Mouse (Mus musculus) retina, embryonic 14.5 days (tissue): Measurements from ENCODE around the gene Fdx1.

Experiments used
- DNase-seq: peaks from one replicate; pipeline ENCODE4 v3.0.0-alpha.2; 2015; ENCODE audit warnings: low spot score

The Fdx1 gene

GRCm38 (mm10) chr9:51962975-51963701 lies at the start of gene Fdx1:
Fdx1 (minus strand) TSS chr9:51963556.
- DNase-seq, result peak; percentile 78

GRCm38 (mm10) chr9:52012781-52013436 lies 49.6 kb upstream of the Fdx1 start:
- no peak for DNase-seq

DNA sequence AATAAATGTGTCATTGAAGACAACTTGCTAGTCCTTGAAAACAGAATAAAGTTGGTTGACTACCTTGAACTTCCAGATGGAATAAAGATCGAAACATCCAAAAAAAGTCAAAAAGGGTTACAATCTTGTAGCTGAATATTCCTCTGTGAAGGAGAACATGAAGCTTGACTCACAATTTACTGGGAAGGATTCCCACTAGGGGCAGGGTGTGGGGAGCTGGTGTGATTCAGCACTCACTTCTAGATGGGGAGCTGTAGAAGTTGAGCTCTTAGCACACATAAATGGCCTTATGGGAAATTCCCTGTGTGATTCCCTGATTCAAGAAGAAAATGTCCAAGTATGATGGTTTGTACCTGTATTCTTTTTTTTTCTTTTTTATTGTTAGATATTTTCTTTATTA lies 49.0 kb upstream of the Fdx1 start:
- no peak for DNase-seq

DNA sequence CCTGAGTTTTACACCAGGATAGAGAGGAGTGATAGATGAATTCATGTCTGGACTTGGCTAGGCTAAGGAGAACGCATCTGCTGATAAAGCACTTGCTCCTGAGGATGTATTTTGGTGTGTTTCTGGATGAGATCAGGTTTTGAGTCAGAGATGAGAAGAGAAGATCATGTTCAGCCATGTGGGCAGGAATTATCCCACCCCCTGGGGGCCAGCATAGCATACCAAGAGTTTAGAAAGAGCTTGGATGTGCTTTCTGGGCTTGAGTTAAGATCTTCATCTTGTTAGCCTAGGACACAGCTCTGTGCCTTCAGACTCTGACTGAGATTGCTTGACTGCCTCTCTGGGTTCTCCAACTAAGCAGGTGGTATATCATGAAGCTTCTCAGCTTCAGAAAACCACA lies 45.2 kb upstream of the Fdx1 start:
- no peak for DNase-seq

- DNase-seq, result no peak
Measured at GRCm38 (mm10) chr9:52007341-52007740, 44.0 kb upstream of the Fdx1 start.

DNA sequence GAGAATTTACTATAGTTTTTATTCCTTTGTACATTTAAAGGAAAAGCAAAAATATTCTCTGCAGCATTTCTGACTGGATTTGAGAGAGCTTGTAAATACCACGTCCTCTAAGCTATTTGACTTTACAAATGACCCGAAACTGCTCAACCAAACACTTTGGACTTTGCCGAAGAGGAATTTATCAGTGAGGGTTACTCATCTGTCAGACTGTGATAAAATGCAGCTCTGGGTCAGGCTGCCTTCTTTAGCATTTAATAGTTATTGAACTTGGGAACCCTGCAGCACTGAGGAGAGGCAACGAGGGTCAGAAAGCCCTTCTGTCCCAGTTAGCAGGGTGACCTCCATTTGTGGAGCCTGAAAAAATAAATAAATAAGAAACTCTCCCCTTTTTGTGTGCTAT lies 40.1 kb upstream of the Fdx1 start:
- no peak for DNase-seq

GRCm38 (mm10) chr9:51995331-51996099 lies 32.2 kb upstream of the Fdx1 start:
- peak; percentile 71 for DNase-seq

DNA sequence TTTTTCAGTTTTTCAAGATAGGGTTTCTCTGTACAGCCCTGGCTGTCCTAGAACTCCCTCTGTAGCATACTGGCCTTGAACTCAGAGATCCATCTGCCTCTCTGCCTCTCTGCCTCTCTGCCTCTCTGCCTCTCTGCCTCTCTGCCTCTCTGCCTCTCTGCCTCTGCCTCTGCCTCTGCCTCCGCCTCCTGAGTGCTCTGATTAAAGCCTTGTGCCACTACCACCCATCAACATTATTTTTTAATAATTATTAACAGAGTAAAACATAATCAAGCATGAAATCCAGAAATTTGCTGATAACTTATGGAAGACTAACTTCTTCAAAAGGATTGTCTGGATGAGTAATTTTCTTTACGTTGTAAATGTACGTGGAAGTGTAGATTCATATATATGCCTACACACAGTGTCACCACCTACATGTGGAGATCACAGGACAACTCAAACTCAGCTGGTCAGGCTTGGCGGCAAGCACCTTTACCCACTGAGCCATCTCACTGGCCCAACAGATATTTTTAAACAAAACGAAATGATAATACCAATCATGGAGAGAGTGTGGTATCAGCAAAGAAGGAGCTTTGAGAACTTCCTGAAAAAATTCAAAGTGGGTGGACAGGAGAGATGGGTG lies 31.4 kb upstream of the Fdx1 start:
- DNase-seq, result no peak

DNA sequence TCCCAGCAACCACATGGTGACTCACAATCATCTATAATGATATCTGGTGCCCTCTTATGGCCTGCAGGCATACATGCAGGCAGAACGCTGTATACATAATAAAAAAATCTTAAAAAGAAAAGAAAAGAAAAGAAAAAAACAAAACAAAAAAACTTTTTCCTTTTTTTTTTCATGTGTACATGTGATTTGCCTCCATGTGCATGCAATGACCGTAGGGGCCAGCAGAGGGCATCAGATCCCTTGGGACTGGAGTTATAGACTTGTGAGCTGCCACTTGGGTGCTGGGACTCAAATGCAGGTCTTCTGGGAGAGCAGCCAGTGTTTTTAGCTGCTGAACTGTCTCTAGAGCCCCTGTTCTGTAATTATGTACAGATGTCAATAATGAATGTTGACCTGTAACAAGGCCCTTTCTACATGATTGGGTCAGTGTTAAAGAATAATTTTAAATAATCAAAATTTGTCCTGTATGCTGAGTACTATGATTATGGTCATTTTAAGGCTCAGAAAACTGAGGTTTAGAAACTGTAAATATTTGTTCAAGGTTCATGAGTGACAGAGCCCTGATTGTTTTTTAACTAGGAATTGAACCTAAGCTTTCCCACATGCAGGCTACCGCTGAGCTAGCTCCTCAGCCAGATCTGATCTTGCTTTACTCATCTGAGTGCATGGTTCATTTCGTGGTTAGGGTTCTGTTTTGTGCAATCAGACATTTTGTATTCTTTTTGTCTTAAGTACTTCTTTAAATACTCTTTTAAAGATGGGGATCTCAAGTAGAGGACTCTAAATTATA lies 30.3 kb upstream of the Fdx1 start:
- DNase-seq, result peak; percentile 29

DNA sequence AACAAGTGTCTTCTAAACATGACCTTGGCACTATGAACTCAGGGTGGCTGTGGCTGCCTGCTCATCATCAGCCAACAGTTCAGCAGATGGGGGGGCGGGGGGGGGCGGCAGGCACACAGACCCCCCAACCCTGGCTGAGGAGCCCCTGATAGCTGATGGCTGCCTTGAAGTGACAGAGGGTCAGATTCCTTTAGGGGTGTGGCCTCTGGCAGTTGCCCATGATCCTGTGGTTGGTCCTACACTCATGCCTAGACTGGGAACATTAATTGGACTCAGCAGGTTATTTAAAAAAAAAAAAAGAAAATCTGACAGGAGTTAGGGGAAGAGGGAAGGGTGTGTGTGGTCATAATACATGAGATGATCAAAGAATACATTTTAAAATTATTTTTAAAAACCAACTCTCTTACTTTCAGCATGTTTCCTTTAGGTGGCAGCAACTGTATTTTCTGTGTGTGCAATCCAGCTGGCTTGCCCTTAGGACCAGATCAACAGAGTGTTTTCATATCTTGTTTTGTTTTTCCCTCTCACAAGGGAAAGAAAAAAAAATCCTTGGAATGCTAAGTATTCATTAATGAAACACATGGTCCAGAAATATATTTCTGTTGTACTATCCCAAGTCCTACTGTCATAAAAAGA lies 28.0 kb upstream of the Fdx1 start:
- no peak for DNase-seq

DNA sequence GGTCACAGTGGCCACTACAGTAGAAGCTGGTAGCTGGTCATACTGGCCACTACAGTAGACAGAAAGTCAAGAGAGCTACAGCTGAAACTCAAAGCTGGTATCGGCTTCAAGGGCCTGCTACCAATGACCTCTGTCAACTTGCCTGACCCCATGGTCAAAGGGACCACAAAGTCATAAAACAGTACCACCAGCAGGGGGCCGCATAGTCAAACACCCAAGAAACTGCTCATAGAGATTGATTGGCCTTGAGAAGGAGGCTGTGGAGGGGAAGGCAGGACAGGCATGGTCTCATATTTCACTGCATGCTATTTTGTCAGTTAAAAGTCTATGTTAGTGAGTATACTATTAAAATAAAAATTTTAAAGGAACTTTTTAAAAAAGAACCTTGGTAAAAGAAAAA lies 27.5 kb upstream of the Fdx1 start:
- peak; percentile 60 for DNase-seq

DNA sequence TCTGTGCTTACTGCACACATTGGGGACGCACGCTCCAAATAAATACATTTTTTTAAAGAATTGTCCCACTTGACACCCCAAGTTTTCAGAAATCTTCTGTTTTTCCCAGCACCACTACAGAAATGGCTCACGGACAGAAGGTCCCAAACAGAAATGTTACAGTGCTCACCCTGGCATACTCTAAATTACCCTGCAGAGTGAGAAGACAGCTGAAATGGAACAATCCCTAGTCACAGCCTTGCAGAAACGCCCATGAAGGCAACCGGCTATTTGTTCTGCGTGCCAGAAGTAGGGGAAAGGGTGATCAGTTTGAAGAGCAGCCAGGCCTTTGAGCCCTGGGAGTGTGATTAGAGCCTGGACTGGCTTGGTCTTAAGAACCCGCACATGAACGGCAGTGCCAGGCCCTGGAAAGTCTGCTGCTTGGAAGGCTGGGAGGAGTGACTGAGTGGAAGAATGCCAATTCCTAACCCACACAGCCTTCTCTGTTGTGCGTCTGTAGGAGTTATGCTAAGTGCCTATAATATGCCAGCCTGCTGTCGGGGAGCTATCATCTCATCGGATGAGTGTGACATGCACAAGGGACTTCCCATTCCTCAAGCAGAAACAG lies 22.2 kb upstream of the Fdx1 start:
- DNase-seq, result no peak

DNA sequence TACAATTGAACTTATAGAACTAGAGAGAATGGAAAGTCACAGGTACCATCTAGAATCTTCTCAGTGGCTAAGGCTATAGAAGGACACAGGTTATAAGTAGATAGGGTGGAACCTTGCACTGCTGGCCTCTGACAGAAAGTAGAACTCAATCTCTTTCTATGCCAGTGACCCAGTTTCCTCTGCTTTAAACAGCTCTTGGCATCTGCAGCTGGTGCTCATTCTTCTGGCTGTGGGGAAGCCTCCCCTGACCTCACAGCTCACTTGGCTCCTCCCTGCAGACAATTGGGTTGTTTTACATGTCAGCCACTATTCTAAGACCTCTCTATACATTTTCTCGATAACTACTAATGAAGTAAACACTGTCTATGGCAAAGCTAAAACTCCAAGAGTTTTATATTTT lies 17.8 kb upstream of the Fdx1 start:
- DNase-seq, result peak; percentile 34

DNA sequence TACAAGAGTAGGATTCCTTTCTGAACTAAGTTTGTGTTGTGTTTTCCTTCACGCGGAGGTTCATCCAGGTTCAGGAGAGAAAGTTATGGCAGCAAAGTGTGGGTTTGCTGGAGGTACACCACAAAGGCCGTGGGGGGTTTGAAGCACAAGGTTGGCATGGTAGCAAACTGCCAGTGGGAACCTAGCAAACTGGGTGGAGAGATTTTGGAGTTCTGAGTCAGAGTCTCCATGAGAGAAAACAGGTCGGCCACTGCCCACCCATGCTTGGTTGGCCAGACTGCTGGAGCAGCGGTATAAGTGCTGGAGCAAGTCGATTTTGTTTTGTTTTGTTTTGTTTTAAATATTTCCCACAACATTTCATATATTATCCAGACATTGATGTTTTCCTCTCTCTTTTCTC lies 15.9 kb upstream of the Fdx1 start:
- DNase-seq, result no peak

DNA sequence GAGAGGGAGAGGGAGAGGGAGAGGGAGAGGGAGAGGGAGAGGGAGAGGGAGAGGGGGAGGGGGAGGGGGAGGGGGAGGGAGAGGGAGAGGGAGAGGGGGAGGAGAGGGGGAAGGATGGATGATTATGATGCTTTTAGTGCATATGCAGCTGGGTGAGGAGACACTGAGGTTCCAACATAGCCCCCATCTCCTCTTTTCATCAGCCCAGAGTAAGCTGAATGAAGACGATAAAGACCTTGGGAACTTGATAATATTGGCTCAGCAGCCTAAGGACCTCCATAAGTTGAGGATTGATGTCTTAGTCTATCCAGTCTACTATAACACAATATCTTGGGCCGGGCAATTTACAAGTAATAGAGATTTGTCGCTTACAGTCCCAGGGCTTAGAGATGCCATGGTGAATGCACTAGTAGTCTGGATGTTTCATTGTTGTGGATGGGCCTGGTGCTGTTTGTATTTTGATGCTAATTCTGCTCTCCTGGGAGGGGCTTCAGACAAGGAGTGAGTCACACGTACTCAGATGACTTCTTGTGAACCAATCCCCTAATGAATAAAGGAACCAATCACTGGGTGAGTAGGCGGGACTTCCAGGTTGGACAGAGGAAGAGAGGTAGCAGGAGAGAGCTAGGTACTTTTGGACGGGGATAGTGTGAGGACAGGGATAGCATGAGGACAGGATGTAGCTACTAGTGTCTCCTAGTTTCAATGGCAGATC lies 15.3 kb upstream of the Fdx1 start:
- no peak for DNase-seq

DNA sequence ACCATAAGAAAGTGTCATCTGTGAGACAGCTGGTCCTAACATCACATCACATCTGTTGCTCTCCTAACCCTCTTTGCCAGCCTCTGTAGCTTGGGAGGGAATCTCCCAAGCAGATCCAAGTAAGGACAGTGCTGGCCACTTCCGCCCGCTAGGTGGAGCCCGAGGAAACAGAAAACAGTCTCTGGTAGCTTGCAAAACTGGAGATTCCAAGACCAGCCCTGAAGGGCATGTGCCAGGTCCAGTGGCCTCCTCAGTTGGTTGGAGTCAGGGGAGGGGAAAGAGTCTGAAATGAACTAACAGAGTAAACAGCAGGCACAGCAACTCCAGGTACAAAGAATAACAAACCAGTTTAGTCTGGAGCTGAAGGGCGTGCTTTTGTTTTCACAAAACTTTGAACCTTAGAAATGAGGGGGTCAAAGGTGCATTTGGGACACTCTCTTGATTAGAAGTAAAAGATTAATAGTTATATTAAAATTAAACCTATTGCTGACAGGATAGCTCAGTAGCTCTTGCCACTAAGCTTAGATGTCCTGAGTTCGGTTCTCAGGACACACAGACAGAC lies 14.2 kb upstream of the Fdx1 start:
- DNase-seq, result peak; percentile 87

DNA sequence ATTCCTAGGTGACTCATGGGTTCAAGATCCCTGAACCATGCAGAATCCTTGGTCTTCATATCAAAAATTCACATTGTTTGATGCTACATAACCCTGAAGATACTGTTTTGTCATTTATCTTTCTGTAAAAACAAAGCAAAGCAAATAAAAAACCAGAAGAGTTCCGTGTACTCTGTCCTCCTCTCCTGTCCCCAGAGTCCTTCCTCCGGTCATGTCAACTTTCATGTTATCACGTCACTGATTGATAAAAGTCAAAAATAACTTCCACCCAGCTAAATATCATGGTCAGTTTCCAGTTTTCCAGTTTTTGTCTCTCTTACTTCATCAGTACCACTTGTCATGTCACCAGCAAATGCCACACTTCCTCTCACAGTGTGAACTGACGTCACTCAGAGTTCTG lies 11.5 kb upstream of the Fdx1 start:
- DNase-seq, result no peak

DNA sequence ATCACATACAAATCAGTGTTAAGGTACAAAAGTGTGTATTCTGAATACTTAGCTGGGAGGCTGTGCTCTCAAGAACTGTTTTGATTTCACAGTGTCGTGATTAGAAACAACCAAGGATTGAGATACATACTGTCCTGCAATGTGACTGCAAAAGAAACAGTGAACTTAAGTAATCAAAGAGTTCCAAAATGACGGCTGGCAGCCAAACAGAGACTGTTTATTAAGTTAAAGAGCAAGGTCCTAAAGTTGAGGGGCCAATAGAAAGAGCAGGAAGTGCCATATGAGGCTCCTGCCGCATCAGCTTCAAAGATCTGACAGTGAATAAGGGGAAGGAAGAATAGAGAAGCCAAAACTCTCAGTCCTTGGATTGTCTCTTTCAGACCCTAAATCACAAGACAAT lies 10.5 kb upstream of the Fdx1 start:
- DNase-seq, result no peak

DNA sequence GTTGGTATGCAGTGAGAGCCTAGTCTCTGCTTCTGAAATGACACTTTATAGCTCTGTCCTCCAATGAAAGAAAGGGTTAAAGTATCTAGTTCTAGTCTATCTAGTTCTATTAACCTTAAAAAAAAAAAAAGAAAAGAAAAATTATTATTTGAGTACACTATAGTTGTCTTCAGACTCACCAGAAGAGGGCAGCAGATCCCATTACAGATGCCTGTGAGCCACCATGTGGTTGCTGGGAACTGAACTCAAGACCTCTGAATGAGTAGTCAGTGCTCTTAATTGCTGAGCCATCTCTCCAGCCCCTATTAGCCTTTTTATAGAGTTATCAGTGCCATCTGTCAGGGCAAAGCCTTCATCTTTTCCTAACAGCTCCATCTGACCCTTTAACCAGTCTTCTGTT lies 3.0 kb upstream of the Fdx1 start:
- peak; percentile 20 for DNase-seq

DNA sequence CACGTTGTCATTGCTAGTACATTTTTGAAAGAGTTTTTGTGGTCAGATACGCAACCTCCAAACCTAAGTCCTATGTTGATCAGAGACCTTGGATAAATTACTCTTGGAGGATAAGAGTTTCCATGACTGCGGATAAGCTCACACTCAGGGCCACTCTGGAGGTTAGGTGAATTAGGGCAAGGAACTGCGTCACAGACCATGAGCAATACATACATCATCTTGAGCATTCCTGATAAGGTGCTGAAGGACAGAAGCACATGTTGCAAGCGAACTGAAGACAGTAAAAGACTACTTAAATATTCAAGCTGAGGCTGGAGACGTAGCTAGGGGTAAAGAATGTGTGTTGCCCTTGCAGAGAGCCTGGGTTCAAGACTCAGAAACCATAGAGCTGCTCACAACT lies 754 bp upstream of the Fdx1 start:
- DNase-seq, result no peak
